Mouse (Mus musculus): ENCODE measurements at regions not wholly inside any gene's neighbourhood (a gene's known extent, or its start where the extent isn't known, plus 50 kb on each side); places are given as distances from the start of the nearest gene placed in this dataset.

- DNase-seq (ENCODE audit: low spot score in 2 of 2) = no peak
Observed at GRCm38 (mm10) chr5:136619315-136620231, 52.3 kb upstream of the Cux1 start.

- no peak for DNase-seq (ENCODE audit: low spot score in 2 of 2)
Observed at GRCm38 (mm10) chr5:136620234-136620633, 52.9 kb upstream of the Cux1 start.

- DNase-seq (ENCODE audit: low spot score in 2 of 2) = no peak
Observed at GRCm38 (mm10) chr5:136621336-136622125, 54.2 kb upstream of the Cux1 start.

- no peak for DNase-seq (ENCODE audit: low spot score in 2 of 2)
Observed at GRCm38 (mm10) chr5:136622152-136622551, 54.9 kb upstream of the Cux1 start.

- peak; percentile 5 to 45 for DNase-seq (ENCODE audit: low spot score in 2 of 2)
Observed at GRCm38 (mm10) chr5:136622721-136623542, 55.6 kb upstream of the Cux1 start.

- no peak for DNase-seq (ENCODE audit: low spot score in 2 of 2)
Observed at GRCm38 (mm10) chr5:136623791-136624190, 56.5 kb upstream of the Cux1 start.

GRCm38 (mm10) chr5:136625176-136625991 lies 58.1 kb upstream of the Cux1 start:
- no peak for DNase-seq (ENCODE audit: low spot score in 2 of 2)

- DNase-seq (ENCODE audit: low spot score in 2 of 2) = no peak
Observed at GRCm38 (mm10) chr5:136626142-136626771, 59.0 kb upstream of the Cux1 start.

GRCm38 (mm10) chr5:136626891-136627290 lies 59.6 kb upstream of the Cux1 start:
- no peak for DNase-seq (ENCODE audit: low spot score in 2 of 2)

GRCm38 (mm10) chr5:136627671-136628292 lies 60.5 kb upstream of the Cux1 start:
- DNase-seq (ENCODE audit: low spot score in 2 of 2) = peak; percentile 21 to 25

GRCm38 (mm10) chr5:136628502-136628901 lies 61.2 kb upstream of the Cux1 start:
- no peak for DNase-seq (ENCODE audit: low spot score in 2 of 2)

- no peak for DNase-seq (ENCODE audit: low spot score in 2 of 2)
Observed at GRCm38 (mm10) chr5:136632286-136632685, 60.7 kb upstream of the Myl10 start.

- no peak for DNase-seq (ENCODE audit: low spot score in 2 of 2)
Observed at GRCm38 (mm10) chr5:136633901-136634300, 59.0 kb upstream of the Myl10 start.

GRCm38 (mm10) chr5:136635119-136635518 lies 57.8 kb upstream of the Myl10 start:
- no peak for DNase-seq (ENCODE audit: low spot score in 2 of 2)

GRCm38 (mm10) chr5:136636476-136636875 lies 56.5 kb upstream of the Myl10 start:
- no peak for DNase-seq (ENCODE audit: low spot score in 2 of 2)

- peak in 1 of 2 experiments; percentile 38 for DNase-seq (ENCODE audit: low spot score in 2 of 2)
Observed at GRCm38 (mm10) chr5:136637872-136638271, 55.1 kb upstream of the Myl10 start.

GRCm38 (mm10) chr5:136640871-136641619 lies 51.9 kb upstream of the Myl10 start:
- no peak for DNase-seq (ENCODE audit: low spot score in 2 of 2)

- DNase-seq (ENCODE audit: low spot score in 2 of 2) = no peak
Observed at GRCm38 (mm10) chr5:136642208-136642607, 50.7 kb upstream of the Myl10 start.
